Mouse (Mus musculus) lung, embryonic 15.5 days (tissue): Measurements from ENCODE around the gene Cntn4. TPM values are rescaled to one million over a fixed set of nuclear protein-coding genes. Genes with fewer than 3 reads are reported as not detected.

Source experiments
- ATAC-seq: fragments of 200-750 bp; cut with Nextera tagmentation; 2 replicates; pipeline ENCODE4 v1.8.0; 2017; ENCODE audit warnings: moderate number of reproducible peaks, borderline replicate concordance; ENCODE audit not compliant: low FRiP score, low TSS enrichment; ENCODE audit errors: extremely low read depth
- H3K27ac ChIP-seq: fragments of 300-500 bp; sonication (generic); 2 replicates; pipeline ENCODE4 v1.5.1; 2015; ENCODE audit warnings: moderate library complexity, mild to moderate bottlenecking, inconsistent platforms
- H3K27me3 ChIP-seq: fragments of 300-500 bp; sonication (generic); 2 replicates; pipeline ENCODE4 v1.6.1; 2015; ENCODE audit warnings: inconsistent platforms
- H3K36me3 ChIP-seq: fragments of 300-500 bp; sonication (generic); 2 replicates; pipeline ENCODE4 v1.6.1; 2015; ENCODE audit warnings: inconsistent platforms
- H3K4me1 ChIP-seq: fragments of 300-500 bp; sonication (generic); 2 replicates; pipeline ENCODE4 v1.6.1; 2015; ENCODE audit warnings: inconsistent platforms
- H3K4me2 ChIP-seq: fragments of 300-500 bp; sonication (generic); 2 replicates; pipeline ENCODE4 v1.6.1; 2015; ENCODE audit warnings: inconsistent platforms, mild to moderate bottlenecking, moderate library complexity
- H3K4me3 ChIP-seq: fragments of 300-500 bp; sonication (generic); 2 replicates; pipeline ENCODE4 v1.5.1; 2015; ENCODE audit warnings: mild to moderate bottlenecking, inconsistent platforms
- H3K9ac ChIP-seq: fragments of 300-500 bp; sonication (generic); 2 replicates; pipeline ENCODE4 v1.6.1; 2015; ENCODE audit warnings: inconsistent platforms
- H3K9me3 ChIP-seq: fragments of 300-500 bp; sonication (generic); 2 replicates; pipeline ENCODE4 v1.6.1; 2016; ENCODE audit warnings: inconsistent platforms
- WGBS: fragments of 180-500 bp; shearing (Covaris S2); methylation state at CpG from one replicate; pipeline ENCODE4 v1.1.7; 2015; 5-methylcytosine and 5-hydroxymethylcytosine counted together
- polyA plus RNA-seq: library from polyadenylated mRNA; unstranded; fragments of >200 nt; fragmentation: Nextera tagmentation; extraction: Ambion mirVana; gene quantifications from 2 replicates; pipeline ENCODE4 v1.2.1, GENCODE M21; 2015

The Cntn4 gene
- polyA plus RNA-seq, 1 experiment from 2014 or later: 1.7 TPM

DNA sequence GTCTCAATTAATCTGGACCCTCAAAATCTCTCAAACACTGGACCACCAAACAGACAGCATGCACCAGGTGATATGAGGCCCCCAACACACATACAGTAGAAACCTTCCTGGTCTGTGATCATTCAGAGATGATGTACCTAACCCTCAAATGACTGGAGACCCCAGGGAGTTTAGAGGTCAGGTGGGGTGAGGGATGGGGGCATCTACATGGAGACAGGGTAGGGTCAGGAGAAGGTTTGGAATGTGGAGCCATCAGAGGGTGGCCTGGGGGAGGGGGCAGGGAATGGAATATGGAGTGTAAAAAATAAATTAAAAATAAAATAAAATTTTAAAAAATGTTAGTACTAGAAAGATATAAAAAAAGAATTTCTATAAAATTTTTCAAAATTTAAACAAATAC, 157.6 kb downstream of the Cntn4 start:
- no peaks in the 10 kb centered on the region for H3K27me3 ChIP-seq
- H3K4me1 ChIP-seq: no peaks in the 10 kb centered on the region
- no peak for ATAC-seq
- H3K4me3 ChIP-seq: no peak overlapping the region
- no peaks in the 10 kb centered on the region for H3K36me3 ChIP-seq
- H3K9ac ChIP-seq: no peak overlapping the region
- H3K4me2 ChIP-seq: no peak overlapping the region
- no peak overlapping the region for H3K27ac ChIP-seq
- H3K9me3 ChIP-seq: no peaks in the 10 kb centered on the region

DNA sequence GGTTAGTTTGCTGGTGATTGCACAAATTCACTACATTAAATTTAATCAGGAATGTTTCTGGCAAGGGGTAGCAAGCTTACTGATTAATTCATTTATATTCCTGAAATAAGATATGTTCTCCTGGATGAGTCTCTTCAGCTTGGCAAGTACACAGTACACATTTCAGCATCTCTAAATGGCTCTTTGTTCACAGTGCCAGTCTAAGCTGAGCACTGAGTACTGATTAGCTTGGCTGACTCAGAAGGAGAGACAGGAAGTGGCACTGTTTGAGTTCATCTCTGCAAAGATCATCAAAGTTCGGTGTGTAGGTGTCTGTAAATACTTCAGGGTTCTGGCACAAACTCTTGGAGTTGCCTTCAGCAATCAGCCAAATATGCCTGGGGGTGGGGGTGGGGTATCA, 169.8 kb downstream of the Cntn4 start:
- no peaks in the 10 kb centered on the region for H3K27me3 ChIP-seq
- WGBS: 8% methylated on average over 1 of the region's 1 CpGs

DNA sequence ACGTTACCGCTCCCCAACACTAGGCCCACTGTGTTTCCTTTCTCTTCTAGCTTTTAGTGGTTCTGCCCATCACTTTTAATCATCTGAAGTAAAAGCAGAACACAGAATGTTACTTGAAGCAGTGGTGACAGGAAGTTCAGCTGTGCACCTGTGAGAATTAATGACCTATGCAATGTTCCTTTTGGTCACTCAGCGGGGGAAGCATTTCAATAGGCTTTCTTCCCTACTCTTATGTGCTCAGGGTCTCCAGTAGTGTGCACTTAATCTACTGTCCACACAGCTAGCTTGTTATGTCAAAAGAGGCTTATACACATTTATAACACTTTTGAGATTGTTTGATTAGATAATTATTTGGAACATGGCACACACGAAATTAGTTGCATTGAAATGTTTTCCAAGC, 215.4 kb downstream of the Cntn4 start:
- Histone ChIP-seq H3K4me2 (no peak overlapping the region), H3K9ac (no peak overlapping the region), H3K9me3 (no peaks in the 10 kb centered on the region), H3K4me1 (no peaks in the 10 kb centered on the region), H3K36me3 (no peaks in the 10 kb centered on the region), H3K27ac (no peak overlapping the region), H3K27me3 (no peaks in the 10 kb centered on the region), H3K4me3 (no peak overlapping the region)
- no peak for ATAC-seq
- WGBS: 76% methylated on average over 4 of the region's 4 CpGs

More for the DNA sequence above, 169.8 kb downstream of the Cntn4 start:
- H3K9me3 ChIP-seq: no peaks in the 10 kb centered on the region
- ATAC-seq: no peak
- no peak overlapping the region for H3K27ac ChIP-seq
- H3K36me3 ChIP-seq: no peaks in the 10 kb centered on the region
- no peak overlapping the region for H3K9ac ChIP-seq
- no peaks in the 10 kb centered on the region for H3K4me1 ChIP-seq
- no peak overlapping the region for H3K4me3 ChIP-seq
- no peak overlapping the region for H3K4me2 ChIP-seq

DNA sequence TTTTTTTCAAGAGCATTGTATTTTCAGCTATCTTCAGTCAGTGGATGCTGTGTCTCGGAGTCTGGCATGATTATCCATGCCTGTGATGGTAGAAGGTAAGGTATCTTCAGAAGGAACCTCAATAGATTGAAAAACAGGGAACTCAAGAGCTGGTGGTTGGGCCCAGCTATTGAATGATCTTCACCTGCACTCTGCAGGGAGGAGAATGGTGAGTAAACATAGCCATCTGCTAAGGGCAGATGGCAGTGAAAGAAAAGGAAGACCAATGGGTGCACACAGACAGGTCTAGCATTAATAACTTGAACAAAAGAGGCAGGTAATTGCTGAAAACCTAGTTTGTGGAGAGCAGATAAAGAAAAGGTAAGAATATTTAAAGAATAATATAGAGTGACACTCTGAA, 261.0 kb downstream of the Cntn4 start:
- Histone ChIP-seq H3K9me3 (no peaks in the 10 kb centered on the region), H3K9ac (no peak overlapping the region), H3K4me3 (no peak overlapping the region), H3K4me1 (no peaks in the 10 kb centered on the region), H3K36me3 (no peaks in the 10 kb centered on the region), H3K27ac (no peak overlapping the region), H3K27me3 (no peaks in the 10 kb centered on the region), H3K4me2 (no peak overlapping the region)
- ATAC-seq: no peak
- 72% methylated on average over 1 of the region's 1 CpGs for WGBS

DNA sequence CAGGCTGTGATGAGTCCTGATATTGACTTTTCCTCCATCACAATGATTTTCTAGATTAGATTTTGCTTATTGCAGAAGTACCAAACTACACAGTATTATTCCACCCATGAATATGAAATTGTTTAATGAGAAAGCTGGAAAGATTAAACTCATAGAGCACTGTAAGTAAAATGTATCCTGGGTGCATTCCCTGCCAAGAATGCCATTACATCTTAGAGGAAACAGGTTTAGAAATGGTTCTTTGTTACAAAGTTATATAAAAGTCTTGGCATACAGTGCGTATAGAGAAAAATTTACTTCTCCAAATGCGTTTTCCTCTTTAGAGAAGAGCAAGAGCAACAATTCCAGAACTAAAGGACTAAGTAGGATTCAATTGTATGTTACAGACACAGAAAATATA, 261.8 kb downstream of the Cntn4 start:
- ATAC-seq: no peak
- Histone ChIP-seq H3K36me3 (no peaks in the 10 kb centered on the region), H3K9ac (no peak overlapping the region), H3K4me2 (no peak overlapping the region), H3K9me3 (no peaks in the 10 kb centered on the region), H3K4me3 (no peak overlapping the region), H3K27ac (no peak overlapping the region), H3K27me3 (no peaks in the 10 kb centered on the region), H3K4me1 (no peaks in the 10 kb centered on the region)
- 71% methylated on average over 2 of the region's 2 CpGs for WGBS

DNA sequence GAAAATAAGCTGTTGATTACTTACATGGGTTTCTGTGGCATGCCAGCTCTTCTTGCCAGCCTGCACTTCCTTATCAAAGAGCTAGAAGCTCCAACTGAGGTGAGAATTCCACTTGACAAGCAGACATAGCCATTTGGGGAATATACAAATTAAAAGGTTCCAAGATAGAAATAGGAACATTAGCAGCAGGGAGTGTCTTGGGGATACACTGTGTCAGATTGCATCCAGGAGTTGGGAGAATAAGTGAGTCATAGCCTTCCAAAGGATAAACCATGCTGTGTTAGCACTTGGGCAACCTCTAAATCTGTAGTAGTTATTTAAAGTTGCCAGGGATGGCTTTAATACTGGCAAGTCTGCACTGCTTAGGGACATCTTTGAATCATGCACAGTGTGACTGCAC, 263.1 kb downstream of the Cntn4 start:
- H3K4me3 ChIP-seq: no peak overlapping the region
- no peak overlapping the region for H3K4me2 ChIP-seq
- no peaks in the 10 kb centered on the region for H3K27me3 ChIP-seq
- no peak overlapping the region for H3K27ac ChIP-seq
- no peaks in the 10 kb centered on the region for H3K4me1 ChIP-seq
- no peaks in the 10 kb centered on the region for H3K36me3 ChIP-seq
- ATAC-seq: no peak
- H3K9ac ChIP-seq: no peak overlapping the region
- no peaks in the 10 kb centered on the region for H3K9me3 ChIP-seq

DNA sequence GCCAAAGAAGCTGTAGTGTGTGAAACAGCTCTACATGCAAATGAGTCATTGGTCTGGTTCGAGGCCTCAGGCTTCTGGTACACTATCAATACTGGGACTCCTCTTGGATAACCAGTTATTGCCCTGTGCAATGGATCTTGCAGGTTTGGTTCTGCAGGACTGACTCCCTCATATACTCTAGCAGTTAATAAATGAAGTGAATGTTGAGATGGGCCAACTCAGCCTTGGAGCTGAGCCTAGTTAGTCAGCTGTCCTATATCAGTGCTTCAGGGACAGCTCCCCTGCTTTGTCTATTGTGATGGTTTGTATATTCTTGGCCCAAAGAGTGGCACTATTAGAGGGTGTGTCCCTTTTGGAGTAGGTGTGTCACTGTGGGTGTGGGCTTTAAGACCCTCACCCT, 314.0 kb downstream of the Cntn4 start:
- H3K4me2 ChIP-seq: no peak overlapping the region
- no peaks in the 10 kb centered on the region for H3K9me3 ChIP-seq
- no peaks in the 10 kb centered on the region for H3K36me3 ChIP-seq
- H3K27ac ChIP-seq: no peak overlapping the region
- 0 out of 2 replicates have a peak, but pooled peaks cover 2% of the 10 kb centered on the region for H3K4me1 ChIP-seq
- no peak overlapping the region for H3K9ac ChIP-seq
- peak; percentile 89; the same call in 1 of the 2 replicates for ATAC-seq
- 43% methylated on average over 1 of the region's 1 CpGs for WGBS
- no peaks in the 10 kb centered on the region for H3K27me3 ChIP-seq
- H3K4me3 ChIP-seq: no peak overlapping the region

DNA sequence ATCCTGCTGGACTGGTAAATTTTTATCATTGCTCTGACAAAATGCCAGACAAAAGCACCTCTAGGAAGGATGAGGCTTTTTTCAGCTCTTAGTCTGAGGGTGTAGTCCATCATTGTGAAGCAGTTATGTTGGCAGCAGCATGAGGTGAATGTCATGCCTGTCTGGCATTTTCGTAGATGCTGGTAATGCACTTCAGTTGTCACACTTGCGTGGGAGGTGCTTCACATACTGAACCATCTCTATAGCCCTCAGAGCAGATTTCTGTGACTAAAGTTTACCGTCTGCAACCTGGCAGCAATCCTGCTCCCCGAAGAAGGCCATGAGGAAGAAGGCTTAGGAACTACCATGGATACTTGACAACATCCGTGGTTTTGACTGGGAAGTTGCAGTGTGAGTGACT, 335.6 kb downstream of the Cntn4 start:
- Histone ChIP-seq H3K4me3 (no peak overlapping the region), H3K36me3 (no peaks in the 10 kb centered on the region), H3K4me1 (no peaks in the 10 kb centered on the region), H3K4me2 (no peak overlapping the region), H3K27ac (no peak overlapping the region), H3K27me3 (no peaks in the 10 kb centered on the region), H3K9me3 (no peaks in the 10 kb centered on the region), H3K9ac (no peak overlapping the region)
- 65% methylated on average over 5 of the region's 5 CpGs for WGBS
- no peak for ATAC-seq

DNA sequence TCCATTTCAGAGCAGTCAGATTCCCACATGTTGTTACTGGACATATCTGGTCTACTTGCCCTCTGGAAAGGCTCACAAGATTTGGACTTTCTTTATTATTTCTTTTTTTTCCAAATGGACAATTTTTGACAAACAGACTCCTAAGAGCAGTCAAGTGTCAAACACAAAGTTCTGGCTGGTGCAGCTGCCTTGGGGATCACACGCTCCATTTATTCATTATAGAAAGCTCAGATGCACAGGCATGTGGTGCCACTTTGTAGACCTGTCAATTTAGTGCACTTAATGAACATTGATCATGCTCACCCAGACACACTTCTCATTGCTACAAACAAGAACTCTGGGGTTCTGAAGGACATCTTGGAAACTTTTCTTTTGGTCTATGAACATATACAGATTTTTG, 337.7 kb downstream of the Cntn4 start:
- ATAC-seq: no peak
- no peak overlapping the region for H3K9ac ChIP-seq
- 77% methylated on average over 1 of the region's 1 CpGs for WGBS
- H3K27ac ChIP-seq: no peak overlapping the region
- H3K4me2 ChIP-seq: no peak overlapping the region
- no peaks in the 10 kb centered on the region for H3K36me3 ChIP-seq
- no peaks in the 10 kb centered on the region for H3K27me3 ChIP-seq
- H3K4me3 ChIP-seq: no peak overlapping the region
- no peaks in the 10 kb centered on the region for H3K9me3 ChIP-seq
- no peaks in the 10 kb centered on the region for H3K4me1 ChIP-seq

DNA sequence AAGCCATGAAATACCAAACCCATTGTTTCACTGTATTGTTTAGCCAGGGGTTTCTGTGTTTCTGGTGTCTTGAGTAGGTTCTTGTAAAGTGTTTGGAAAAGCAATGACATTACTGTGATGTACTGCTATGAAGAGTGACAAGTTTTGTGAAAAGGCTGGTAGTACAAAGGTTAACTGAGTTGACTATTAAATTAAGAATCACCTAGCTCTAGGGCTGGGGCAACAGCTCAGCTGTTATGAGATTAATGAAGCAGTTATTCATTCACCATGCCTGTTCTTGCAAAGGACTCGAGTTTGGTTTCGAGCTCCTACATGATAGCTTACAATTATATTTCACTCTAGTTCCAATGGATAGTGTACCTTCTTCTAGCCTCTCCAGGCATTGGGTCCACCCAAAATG, 371.4 kb downstream of the Cntn4 start:
- no peaks in the 10 kb centered on the region for H3K9me3 ChIP-seq
- H3K27me3 ChIP-seq: no peaks in the 10 kb centered on the region
- H3K36me3 ChIP-seq: no peaks in the 10 kb centered on the region
- 68% methylated on average over 2 of the region's 2 CpGs for WGBS
- no peak overlapping the region for H3K27ac ChIP-seq
- no peak overlapping the region for H3K4me2 ChIP-seq
- H3K4me1 ChIP-seq: no peaks in the 10 kb centered on the region
- H3K4me3 ChIP-seq: no peak overlapping the region
- H3K9ac ChIP-seq: no peak overlapping the region
- no peak for ATAC-seq

DNA sequence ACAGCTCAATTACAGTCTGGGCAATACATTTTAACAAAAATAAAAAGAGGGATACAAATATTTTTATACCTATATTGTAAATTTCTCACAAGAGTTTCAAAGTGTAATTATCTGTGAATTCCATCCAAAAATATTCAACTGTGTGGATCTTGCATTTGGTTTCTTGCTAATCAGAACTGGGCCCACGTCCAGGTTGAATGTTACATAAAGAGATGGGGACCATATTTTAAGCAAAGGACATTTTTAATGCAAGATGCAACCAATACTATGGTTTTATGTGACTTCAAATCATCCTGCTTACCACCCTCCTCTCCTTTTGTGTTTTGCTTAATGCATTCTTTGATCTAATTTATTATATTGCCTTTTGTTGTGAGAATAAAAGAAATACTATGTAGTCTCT, 378.7 kb downstream of the Cntn4 start:
- Histone ChIP-seq H3K36me3 (no peaks in the 10 kb centered on the region), H3K9me3 (no peaks in the 10 kb centered on the region), H3K27me3 (no peaks in the 10 kb centered on the region), H3K4me1 (no peaks in the 10 kb centered on the region), H3K27ac (no peak overlapping the region), H3K4me2 (no peak overlapping the region), H3K9ac (no peak overlapping the region), H3K4me3 (no peak overlapping the region)
- ATAC-seq: no peak
- 69% methylated on average over 1 of the region's 1 CpGs for WGBS

DNA sequence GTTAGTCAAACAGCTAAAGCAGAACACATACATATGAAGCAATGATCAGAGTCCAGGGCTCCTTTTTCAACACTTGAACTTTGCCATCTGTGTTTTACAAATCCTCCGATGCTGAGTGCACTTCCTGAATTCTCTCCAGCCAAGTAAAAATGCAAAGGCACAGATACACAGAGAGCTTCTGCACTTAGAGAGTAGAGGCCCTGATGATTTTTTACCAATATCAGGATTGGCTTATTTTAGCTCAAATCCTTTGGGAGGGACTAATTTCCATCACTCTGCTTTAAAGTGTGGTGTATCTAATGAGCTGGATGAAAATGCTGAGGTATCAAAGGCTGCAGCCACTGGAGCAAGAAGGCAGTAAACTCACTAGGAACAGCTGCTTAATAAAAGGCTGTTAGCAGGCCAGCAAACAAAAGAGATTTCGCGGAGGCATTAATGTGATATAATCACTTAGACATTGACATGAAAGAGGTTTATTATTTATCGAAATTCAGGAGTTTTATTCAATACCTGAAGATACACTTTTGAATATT, 400.7 kb downstream of the Cntn4 start:
- Histone ChIP-seq H3K27ac (no peak overlapping the region), H3K4me3 (no peak overlapping the region), H3K4me2 (no peak overlapping the region), H3K9ac (no peak overlapping the region), H3K9me3 (no peaks in the 10 kb centered on the region), H3K36me3 (no peaks in the 10 kb centered on the region), H3K4me1 (no peaks in the 10 kb centered on the region), H3K27me3 (no peaks in the 10 kb centered on the region)
- ATAC-seq: no peak
- WGBS: 54% methylated on average over 4 of the region's 4 CpGs

DNA sequence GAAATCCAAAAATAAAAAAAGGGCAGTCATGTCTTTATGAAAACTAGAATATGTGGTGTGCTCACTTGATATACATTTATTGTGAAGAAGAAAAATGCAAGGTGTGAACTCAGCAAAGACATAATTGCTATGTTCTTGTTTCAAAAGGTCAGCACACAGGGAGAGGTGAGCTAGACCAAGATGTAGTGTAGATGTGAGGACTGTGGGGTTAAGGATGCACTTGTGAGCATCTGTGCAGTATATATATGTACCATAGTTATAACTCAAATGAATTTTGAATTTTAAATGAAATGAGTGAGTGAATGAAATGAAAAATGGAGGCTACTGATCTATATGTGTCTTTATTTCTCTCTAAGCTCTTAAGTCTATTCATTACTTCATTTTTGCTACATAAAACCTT, 401.2 kb downstream of the Cntn4 start:
- no peak overlapping the region for H3K4me3 ChIP-seq
- H3K27me3 ChIP-seq: no peaks in the 10 kb centered on the region
- H3K4me2 ChIP-seq: no peak overlapping the region
- H3K36me3 ChIP-seq: no peaks in the 10 kb centered on the region
- no peak for ATAC-seq
- H3K9me3 ChIP-seq: no peaks in the 10 kb centered on the region
- no peak overlapping the region for H3K27ac ChIP-seq
- no peak overlapping the region for H3K9ac ChIP-seq
- H3K4me1 ChIP-seq: no peaks in the 10 kb centered on the region
